In the genomic region with DNA sequence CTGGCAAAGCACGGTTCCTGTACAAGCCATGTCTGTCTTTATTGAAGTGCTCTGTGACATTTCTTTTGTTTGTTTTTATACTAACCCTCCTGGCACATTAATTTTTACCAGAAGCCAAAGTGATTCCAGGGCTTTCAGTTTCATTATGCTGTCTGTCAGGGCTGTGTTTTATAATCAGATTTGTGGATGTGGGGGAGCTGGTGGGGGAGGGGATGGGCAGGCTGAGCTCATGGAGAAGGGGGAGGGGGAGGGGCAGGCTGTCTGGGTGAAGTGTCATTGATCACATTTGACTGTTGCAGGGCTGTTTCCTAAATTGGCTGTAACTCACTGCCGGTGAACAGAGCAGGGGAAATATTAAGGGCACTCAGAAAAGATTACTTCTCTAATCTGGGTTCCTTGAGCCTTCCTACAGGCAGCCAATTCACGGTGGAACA, we compare ENCODE assay signal across 9 mouse cellular contexts.
DNase-seq lines count a peak whose midpoint lies in the region; ATAC-seq and TF ChIP-seq lines count a peak whose summit lies in the region.
"Had no signal": no experiment of that assay in that cellular context is flagged by ENCODE, and none has a peak within 500 bp of the region (broad histone marks: within the 10 kb centered on the region; RNA-seq: fewer than 3 reads in every experiment).

No protein-coding gene starts in this region.

- no peak for TF ChIP-seq CTCF in lung, postnatal 0 days (IDR thresholded peaks at IDR 0.05)

- 32% methylated on average over 3 of the region's 3 CpGs for WGBS in lung, postnatal 0 days
- WGBS in hindbrain, embryonic 14.5 days = 24% methylated on average over 3 of the region's 3 CpGs
- 7% methylated on average over 3 of the region's 3 CpGs for WGBS in neural tube, embryonic 15.5 days

- H3K27ac ChIP-seq in lung, postnatal 0 days (ENCODE audit: low read length) = no peak overlapping the region
- peak overlapping the region; percentile 54; the same call in 1 of the 2 replicates for H3K27ac ChIP-seq in hindbrain, embryonic 14.5 days
- H3K27ac ChIP-seq in neural tube, embryonic 15.5 days (replicated peaks) = peak overlapping the region; percentile 51; the same call in 1 of the 2 replicates

- peak; percentile 41 for DNase-seq in adrenal gland, adult 2 months
- no peak for DNase-seq in adrenal gland, postnatal 4 days (ENCODE audit: low spot score in 2 of 2)
- DNase-seq in lung, postnatal 25 days (ENCODE audit: low spot score) = peak; percentile 39
- no peak for DNase-seq in lung, postnatal 0 days (ENCODE audit: low spot score)
- peak; percentile 45 for DNase-seq in hindbrain, embryonic 14.5 days (ENCODE audit: low spot score)
- no peak for DNase-seq in gastrocnemius, postnatal 14 days
- DNase-seq: gastrocnemius, postnatal 10 days had no signal

- intact Hi-C loops in gastrocnemius, postnatal 14 days (cut with DNase I; ENCODE audit: low total_unique reads) = no loop called here

- no peak for ATAC-seq in lung, postnatal 0 days
- ATAC-seq in hindbrain, embryonic 14.5 days (ENCODE audit: low FRiP score) = peak; percentile 56; the same call in 1 of the 2 replicates
- ATAC-seq in neural tube, embryonic 15.5 days (ENCODE audit: low FRiP score) = peak; percentile 58
- no peak for ATAC-seq in cerebellum, adult (ENCODE audit: insufficient number of reproducible peaks, low FRiP score, low TSS enrichment)

- no peak overlapping the region for H3K9ac ChIP-seq in lung, postnatal 0 days (replicated peaks; ENCODE audit: low read depth)
- H3K9ac ChIP-seq in hindbrain, embryonic 14.5 days = no peak overlapping the region
- no peak overlapping the region for H3K9ac ChIP-seq in neural tube, embryonic 15.5 days (replicated peaks)

- TF ChIP-seq EP300 in lung, postnatal 0 days (IDR thresholded peaks at IDR 0.05) = no peak

- H3K4me1 ChIP-seq in lung, postnatal 0 days (ENCODE audit: insufficient read depth, low read depth, low read length) = no peaks in the 10 kb centered on the region
- H3K4me1 ChIP-seq in hindbrain, embryonic 14.5 days (replicated peaks; ENCODE audit: control insufficient read depth, insufficient read depth, low read length) = no peaks in the 10 kb centered on the region; the same call in 1 of the 2 replicates
- H3K4me1 ChIP-seq in neural tube, embryonic 15.5 days = peaks cover 8% of the 10 kb centered on the region; the same call in 1 of the 2 replicates

- H3K4me2 ChIP-seq in lung, postnatal 0 days (replicated peaks; ENCODE audit: low read depth, low read length) = no peak overlapping the region
- no peak overlapping the region for H3K4me2 ChIP-seq in hindbrain, embryonic 14.5 days (replicated peaks)
- H3K4me2 ChIP-seq in neural tube, embryonic 15.5 days = no peak overlapping the region

- peaks cover 23% of the 10 kb centered on the region for H3K36me3 ChIP-seq in lung, postnatal 0 days (ENCODE audit: insufficient read depth, low read length)
- H3K36me3 ChIP-seq in hindbrain, embryonic 14.5 days (replicated peaks; ENCODE audit: control insufficient read depth, insufficient read depth) = peaks cover 61% of the 10 kb centered on the region
- H3K36me3 ChIP-seq in neural tube, embryonic 15.5 days = peaks cover 5% of the 10 kb centered on the region

- no peaks in the 10 kb centered on the region for H3K9me3 ChIP-seq in lung, postnatal 0 days (ENCODE audit: low read length)
- H3K9me3 ChIP-seq in hindbrain, embryonic 14.5 days (ENCODE audit: control insufficient read depth, low read length) = no peaks in the 10 kb centered on the region
- no peaks in the 10 kb centered on the region for H3K9me3 ChIP-seq in neural tube, embryonic 15.5 days (replicated peaks)

- H3K27me3 ChIP-seq in lung, postnatal 0 days (replicated peaks; ENCODE audit: insufficient read depth, low read length) = no peaks in the 10 kb centered on the region
- H3K27me3 ChIP-seq in hindbrain, embryonic 14.5 days (ENCODE audit: control insufficient read depth, insufficient read depth, low read length) = no peaks in the 10 kb centered on the region
- no peaks in the 10 kb centered on the region for H3K27me3 ChIP-seq in neural tube, embryonic 15.5 days (replicated peaks)

- H3K4me3 ChIP-seq in lung, postnatal 0 days (ENCODE audit: low read depth, low read length) = no peak overlapping the region
- no peak overlapping the region for H3K4me3 ChIP-seq in hindbrain, embryonic 14.5 days (replicated peaks; ENCODE audit: low read length)
- no peak overlapping the region for H3K4me3 ChIP-seq in neural tube, embryonic 15.5 days (replicated peaks)

Comparison
In these comparisons a context has a peak if more than half of its experiments do, and no peak if none do; other contexts are left out.
1. DNase-seq: peak in adrenal gland, adult 2 months (single experiment), lung, postnatal 25 days (single experiment) and hindbrain, embryonic 14.5 days (single experiment); none in adrenal gland, postnatal 4 days (0 of 2), lung, postnatal 0 days (single experiment) and gastrocnemius, postnatal 14 days (single experiment).
2. ATAC-seq: peak in hindbrain, embryonic 14.5 days (single experiment) and neural tube, embryonic 15.5 days (single experiment); none in lung, postnatal 0 days (single experiment) and cerebellum, adult (single experiment).